Mouse (Mus musculus): ENCODE data around the gene Oas1h. TPM values are rescaled to one million over a fixed set of nuclear protein-coding genes. Genes with fewer than 3 reads are reported as not detected.
A peak's percentile ranks its signal among the peaks of the same experiment; 100 is the strongest.
"Not testable (repeated sequence)": the region's sequence is repeated elsewhere in the genome, so short reads cannot be mapped to it uniquely, and the experiment has no call there.

The Oas1h gene
- polyA plus RNA-seq, 1 experiment from 2014 or later: not detected

- Histone ChIP-seq H3K4me1 (no peaks in the 10 kb centered on the region), H3K36me3 (no peaks in the 10 kb centered on the region), H3K27ac (no peak overlapping the region), H3K27me3 (ENCODE audit: low read depth, poor library complexity, severe bottlenecking) (no peaks in the 10 kb centered on the region), H3K9me3 (replicated peaks) (no peaks in the 10 kb centered on the region), H3K4me3 (no peak overlapping the region)
- no peak for DNase-seq (ENCODE audit: low spot score)
- 73% methylated on average over 3 of the region's 3 CpGs for WGBS
Measured at GRCm38 (mm10) chr5:120865336-120865860, 4.2 kb downstream of the Oas1h start.

- no peaks in the 10 kb centered on the region for H3K36me3 ChIP-seq
- no peaks in the 10 kb centered on the region for H3K27me3 ChIP-seq (ENCODE audit: low read depth, poor library complexity, severe bottlenecking)
- DNase-seq (ENCODE audit: low spot score): no peak
- WGBS: 91% methylated on average over 7 of the region's 7 CpGs
- no peaks in the 10 kb centered on the region for H3K4me1 ChIP-seq
- no peak overlapping the region for H3K4me3 ChIP-seq
- H3K9me3 ChIP-seq (replicated peaks): no peaks in the 10 kb centered on the region
- no peak overlapping the region for H3K27ac ChIP-seq
Measured at GRCm38 (mm10) chr5:120869436-120870015, 8.3 kb downstream of the Oas1h start.

GRCm38 (mm10) chr5:120870081-120870480 lies 8.9 kb downstream of the Oas1h start:
- WGBS: 75% methylated on average over 3 of the region's 3 CpGs
- no peaks in the 10 kb centered on the region for H3K27me3 ChIP-seq (ENCODE audit: low read depth, poor library complexity, severe bottlenecking)
- DNase-seq (ENCODE audit: low spot score): no peak

GRCm38 (mm10) chr5:120870782-120871181 lies 9.6 kb downstream of the Oas1h start:
- WGBS: 86% methylated on average over 7 of the region's 7 CpGs
- Histone ChIP-seq H3K36me3 (no peaks in the 10 kb centered on the region), H3K4me1 (no peaks in the 10 kb centered on the region), H3K27ac (no peak overlapping the region), H3K27me3 (ENCODE audit: low read depth, poor library complexity, severe bottlenecking) (no peaks in the 10 kb centered on the region), H3K4me3 (no peak overlapping the region), H3K9me3 (replicated peaks) (no peaks in the 10 kb centered on the region)
- no peak for DNase-seq (ENCODE audit: low spot score)

More at GRCm38 (mm10) chr5:120870081-120870480, 8.9 kb downstream of the Oas1h start:
- Histone ChIP-seq H3K9me3 (replicated peaks) (no peaks in the 10 kb centered on the region), H3K36me3 (no peaks in the 10 kb centered on the region), H3K27ac (no peak overlapping the region), H3K4me1 (no peaks in the 10 kb centered on the region), H3K4me3 (no peak overlapping the region)

- H3K4me3 ChIP-seq: no peak overlapping the region
- no peaks in the 10 kb centered on the region for H3K4me1 ChIP-seq
- WGBS: 68% methylated on average over 2 of the region's 2 CpGs
- H3K27me3 ChIP-seq (ENCODE audit: low read depth, poor library complexity, severe bottlenecking): no peaks in the 10 kb centered on the region
- H3K9me3 ChIP-seq (replicated peaks): no peaks in the 10 kb centered on the region
- H3K36me3 ChIP-seq: no peaks in the 10 kb centered on the region
- no peak for DNase-seq (ENCODE audit: low spot score)
- no peak overlapping the region for H3K27ac ChIP-seq
Measured at GRCm38 (mm10) chr5:120871469-120871868, 10.2 kb downstream of the Oas1h start.

- not testable (repeated sequence) for H3K9me3 ChIP-seq (replicated peaks); H3K4me1 ChIP-seq; H3K36me3 ChIP-seq; H3K4me3 ChIP-seq; DNase-seq (ENCODE audit: low spot score); H3K27ac ChIP-seq; H3K27me3 ChIP-seq (ENCODE audit: low read depth, poor library complexity, severe bottlenecking)
- WGBS: 81% methylated on average over 2 of the region's 3 CpGs
Measured at GRCm38 (mm10) chr5:120876839-120877238, 15.6 kb downstream of the Oas1h start.

GRCm38 (mm10) chr5:120877407-120877806 lies 16.2 kb downstream of the Oas1h start:
- H3K9me3 ChIP-seq (replicated peaks); H3K27ac ChIP-seq; H3K36me3 ChIP-seq; H3K4me3 ChIP-seq; H3K27me3 ChIP-seq (ENCODE audit: low read depth, poor library complexity, severe bottlenecking); DNase-seq (ENCODE audit: low spot score); H3K4me1 ChIP-seq: not testable (repeated sequence)
- 84% methylated on average over 2 of the region's 2 CpGs for WGBS

GRCm38 (mm10) chr5:120878803-120879202 lies 17.6 kb downstream of the Oas1h start:
- not testable (repeated sequence) for DNase-seq (ENCODE audit: low spot score); H3K9me3 ChIP-seq (replicated peaks); H3K27me3 ChIP-seq (ENCODE audit: low read depth, poor library complexity, severe bottlenecking); H3K27ac ChIP-seq; H3K36me3 ChIP-seq; H3K4me1 ChIP-seq; H3K4me3 ChIP-seq
- WGBS: 62% methylated on average over 2 of the region's 2 CpGs

GRCm38 (mm10) chr5:120881681-120882080 lies 20.5 kb downstream of the Oas1h start:
- H3K27ac ChIP-seq; H3K36me3 ChIP-seq; DNase-seq (ENCODE audit: low spot score); H3K9me3 ChIP-seq (replicated peaks); H3K27me3 ChIP-seq (ENCODE audit: low read depth, poor library complexity, severe bottlenecking); H3K4me3 ChIP-seq; H3K4me1 ChIP-seq: not testable (repeated sequence)
- 94% methylated on average over 6 of the region's 6 CpGs for WGBS

GRCm38 (mm10) chr5:120887413-120887812 lies 26.2 kb downstream of the Oas1h start, which contains the start of gene Oas1g:
Gene Oas1g, minus strand, starts transcription at chr5:120887613.
- not testable (repeated sequence) for DNase-seq (ENCODE audit: low spot score); H3K27ac ChIP-seq; H3K9me3 ChIP-seq (replicated peaks); H3K36me3 ChIP-seq; H3K4me1 ChIP-seq; H3K4me3 ChIP-seq
- WGBS: 27% methylated on average over 6 of the region's 9 CpGs
- peaks cover 12% of the 10 kb centered on the region; the same call in 1 of the 2 replicates for H3K27me3 ChIP-seq (ENCODE audit: low read depth, poor library complexity, severe bottlenecking)

- Histone ChIP-seq H3K27ac (no peak overlapping the region), H3K36me3 (no peaks in the 10 kb centered on the region), H3K27me3 (ENCODE audit: low read depth, poor library complexity, severe bottlenecking) (peaks cover 12% of the 10 kb centered on the region; the same call in 1 of the 2 replicates), H3K9me3 (replicated peaks) (no peaks in the 10 kb centered on the region), H3K4me3 (no peak overlapping the region), H3K4me1 (no peaks in the 10 kb centered on the region)
- WGBS: 45% methylated on average over 6 of the region's 6 CpGs
- peak; percentile 10 for DNase-seq (ENCODE audit: low spot score)
Measured at GRCm38 (mm10) chr5:120887831-120888230, 26.6 kb downstream of the Oas1h start.

- H3K27me3 ChIP-seq (ENCODE audit: low read depth, poor library complexity, severe bottlenecking): peaks cover 12% of the 10 kb centered on the region; the same call in 1 of the 2 replicates
- not testable (repeated sequence) for H3K27ac ChIP-seq; DNase-seq (ENCODE audit: low spot score); H3K36me3 ChIP-seq; H3K4me1 ChIP-seq; H3K9me3 ChIP-seq (replicated peaks); H3K4me3 ChIP-seq
- 35% methylated on average over 4 of the region's 4 CpGs for WGBS
Measured at GRCm38 (mm10) chr5:120888294-120888815, 27.1 kb downstream of the Oas1h start.

GRCm38 (mm10) chr5:120890026-120890425 lies 28.8 kb downstream of the Oas1h start:
- H3K36me3 ChIP-seq: no peaks in the 10 kb centered on the region
- WGBS: 83% methylated on average over 2 of the region's 2 CpGs
- no peak overlapping the region for H3K4me3 ChIP-seq
- H3K27ac ChIP-seq: no peak overlapping the region
- no peaks in the 10 kb centered on the region for H3K4me1 ChIP-seq
- peaks cover 12% of the 10 kb centered on the region; the same call in 1 of the 2 replicates for H3K27me3 ChIP-seq (ENCODE audit: low read depth, poor library complexity, severe bottlenecking)
- H3K9me3 ChIP-seq (replicated peaks): no peaks in the 10 kb centered on the region
- no peak for DNase-seq (ENCODE audit: low spot score)

Data from limb, embryonic 10.5 days (tissue).